8 mouse cellular contexts compared by ENCODE assay signal in the genomic region with DNA sequence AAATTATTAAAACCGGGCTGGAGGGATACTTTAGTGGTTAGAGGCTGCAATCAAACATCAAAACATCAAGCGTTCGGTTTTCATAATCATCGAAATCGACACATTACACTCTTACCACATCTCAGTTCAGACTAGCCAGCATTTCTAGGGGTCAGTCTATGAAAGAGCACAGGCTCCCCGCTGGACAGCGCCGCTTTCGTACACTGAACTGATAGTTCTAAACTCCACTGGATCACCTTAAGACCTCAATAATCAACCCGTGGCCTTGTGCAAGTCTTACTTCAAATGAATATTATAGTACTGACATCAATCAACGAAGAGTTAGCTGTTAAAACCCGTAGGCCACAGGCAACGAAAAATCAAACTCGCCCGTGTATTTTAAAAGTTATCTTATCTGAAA. TPM values are rescaled to one million over a fixed set of nuclear protein-coding genes. Genes with fewer than 3 reads are reported as not detected.
DNase-seq lines count a peak whose midpoint lies in the region; ATAC-seq and TF ChIP-seq lines count a peak whose summit lies in the region.

No protein-coding gene starts in this region.

- H3K27ac ChIP-seq in layer of hippocampus, adult 2 months, result no peak overlapping the region; the same call in 1 of the 2 replicates
- H3K27ac ChIP-seq in intestine, embryonic 15.5 days, result no peak overlapping the region
- H3K27ac ChIP-seq in neural tube, embryonic 12.5 days, result no peak overlapping the region

- no peaks in the 10 kb centered on the region for H3K9me3 ChIP-seq in intestine, embryonic 15.5 days
- H3K9me3 ChIP-seq in neural tube, embryonic 12.5 days, result no peaks in the 10 kb centered on the region

- H3K4me3 ChIP-seq in layer of hippocampus, adult 2 months, result peak overlapping the region; percentile 93
- H3K4me3 ChIP-seq in intestine, embryonic 15.5 days (replicated peaks), result peak overlapping the region; percentile 76
- peak overlapping the region; percentile 7; the same call in 1 of the 2 replicates for H3K4me3 ChIP-seq in neural tube, embryonic 12.5 days

- 0 out of 2 replicates have a peak overlapping the region, but pooled peaks have one; percentile 66 for H3K9ac ChIP-seq in intestine, embryonic 15.5 days
- no peak overlapping the region for H3K9ac ChIP-seq in neural tube, embryonic 12.5 days

- WGBS in intestine, embryonic 15.5 days, result 38% methylated on average over 15 of the region's 15 CpGs
- WGBS in neural tube, embryonic 12.5 days, result 43% methylated on average over 15 of the region's 15 CpGs

- H3K27me3 ChIP-seq in intestine, embryonic 15.5 days (replicated peaks), result no peaks in the 10 kb centered on the region
- H3K27me3 ChIP-seq in neural tube, embryonic 12.5 days (replicated peaks), result no peaks in the 10 kb centered on the region

- H3K4me1 ChIP-seq in intestine, embryonic 15.5 days (replicated peaks), result no peaks in the 10 kb centered on the region
- no peaks in the 10 kb centered on the region for H3K4me1 ChIP-seq in neural tube, embryonic 12.5 days

- H3K36me3 ChIP-seq in intestine, embryonic 15.5 days, result no peaks in the 10 kb centered on the region
- no peaks in the 10 kb centered on the region for H3K36me3 ChIP-seq in neural tube, embryonic 12.5 days

- DNase-seq in layer of hippocampus, adult 2 months (ENCODE audit: low spot score in 2 of 2), result no peak
- no peak for DNase-seq in layer of hippocampus, adult 9-11 months
- peak; percentile 42 for DNase-seq in embryo, embryonic 11 days
- DNase-seq in layer of hippocampus, adult 11-12 months (ENCODE audit: low spot score), result no peak
- DNase-seq in adrenal gland, postnatal 25 days, result no peak
- no peak for DNase-seq in lung, adult 18-20 months

- TF ChIP-seq CTCF in layer of hippocampus, adult 2 months (conservative IDR thresholded peaks at IDR 0.05), result no peak

- H3K4me2 ChIP-seq in intestine, embryonic 15.5 days (replicated peaks), result peak overlapping the region; percentile 91
- H3K4me2 ChIP-seq in neural tube, embryonic 12.5 days (replicated peaks), result peak overlapping the region; percentile 90

- ATAC-seq in intestine, embryonic 15.5 days, result no peak
- no peak for ATAC-seq in neural tube, embryonic 12.5 days (ENCODE audit: low FRiP score, low read depth)

RNA-seq across cellular contexts. Expression of gene Asns, which starts 1.0 kb away (rescaled TPM):
- total RNA-seq in layer of hippocampus, adult 2 months (2021), result 10 to 100 TPM; 98.4 to 99.9 TPM
- polyA plus RNA-seq in intestine, embryonic 15.5 days (2015; fragmentation: Nextera tagmentation; extraction: Ambion mirVana), result 114 and 122 TPM in 2 replicates
- polyA plus RNA-seq in neural tube, embryonic 12.5 days (2016; fragmentation: Nextera tagmentation; extraction: Ambion mirVana), result 54.9 and 60.2 TPM in 2 replicates
- total RNA-seq in adrenal gland, postnatal 25 days (2021), result 56.9 and 94.2 TPM in 2 replicates

Comparison
In these comparisons a context has a peak if more than half of its experiments do, and no peak if none do; other contexts are left out.
1. H3K4me3 ChIP-seq: peak in every context shown above with its lines; median percentile 93 in layer of hippocampus, adult 2 months; 76 in intestine, embryonic 15.5 days; 7 in neural tube, embryonic 12.5 days.